Mouse (Mus musculus) v-Abl transformed pro-B cells (cell line): ENCODE data around the gene 6430628N08Rik.

Source experiments
- in situ Hi-C, 2 experiments: fragments of 400-800 bp; cut with MboI; formaldehyde crosslinking; loops; one replicate each; pipeline ENCODE4 v1.15.1; 2025; ENCODE audit not compliant: unreplicated experiment in 2 of 2

6430628N08Rik gene

GRCm38 (mm10) chr4:115890553-115890952 is at the start of gene 6430628N08Rik:
Gene 6430628N08Rik, plus strand, starts transcription at chr4:115890665.
- in situ Hi-C loops = no loop called here

- in situ Hi-C loops = loop anchor here in 1 of 2 experiments (25.0 kb wide), 1 partner anchor 1254 kb away; no protein-coding TSS in a partner anchor
Observed at GRCm38 (mm10) chr4:115840842-115841241, 49.6 kb upstream of the 6430628N08Rik start.

GRCm38 (mm10) chr4:115846656-115847055 is 43.8 kb upstream of the 6430628N08Rik start:
- in situ Hi-C loops = loop anchor here in 1 of 2 experiments (25.0 kb wide), 1 partner anchor 1259 kb away; no protein-coding TSS in a partner anchor

- in situ Hi-C loops = loop anchor here in 1 of 2 experiments (25.0 kb wide), 1 partner anchor 1260 kb away; no protein-coding TSS in a partner anchor
Observed at GRCm38 (mm10) chr4:115847377-115847776, 43.1 kb upstream of the 6430628N08Rik start.

GRCm38 (mm10) chr4:115848083-115848482 is 42.4 kb upstream of the 6430628N08Rik start:
- in situ Hi-C loops = loop anchor here in 1 of 2 experiments (25.0 kb wide), 1 partner anchor 1261 kb away; no protein-coding TSS in a partner anchor

GRCm38 (mm10) chr4:115848990-115849677 is 41.3 kb upstream of the 6430628N08Rik start:
- in situ Hi-C loops = loop anchor here in 1 of 2 experiments (25.0 kb wide), 1 partner anchor 1262 kb away; no protein-coding TSS in a partner anchor

GRCm38 (mm10) chr4:115850111-115850510 is 40.4 kb upstream of the 6430628N08Rik start:
- in situ Hi-C loops = no loop called here

- in situ Hi-C loops = no loop called here
Observed at GRCm38 (mm10) chr4:115850631-115851030, 39.8 kb upstream of the 6430628N08Rik start.

GRCm38 (mm10) chr4:115851569-115851968 is 38.9 kb upstream of the 6430628N08Rik start:
- in situ Hi-C loops = no loop called here

- in situ Hi-C loops = loop anchor here in 1 of 2 experiments (5.0 kb wide), 1 partner anchor 113 kb away; no protein-coding TSS in a partner anchor
Observed at GRCm38 (mm10) chr4:115855100-115855499, 35.4 kb upstream of the 6430628N08Rik start.

- in situ Hi-C loops = loop anchor here in 1 of 2 experiments (5.0 kb wide), 1 partner anchor 113 kb away; no protein-coding TSS in a partner anchor
Observed at GRCm38 (mm10) chr4:115855609-115856008, 34.9 kb upstream of the 6430628N08Rik start.

GRCm38 (mm10) chr4:115856282-115856681 is 34.2 kb upstream of the 6430628N08Rik start:
- in situ Hi-C loops = loop anchor here in 1 of 2 experiments (5.0 kb wide), 1 partner anchor 114 kb away; no protein-coding TSS in a partner anchor

- in situ Hi-C loops = loop anchor here in 1 of 2 experiments (5.0 kb wide), 1 partner anchor 115 kb away; no protein-coding TSS in a partner anchor
Observed at GRCm38 (mm10) chr4:115857293-115857883, 33.1 kb upstream of the 6430628N08Rik start.

GRCm38 (mm10) chr4:115863352-115863751 is 27.1 kb upstream of the 6430628N08Rik start:
- in situ Hi-C loops = loop anchor here in 1 of 2 experiments (5.0 kb wide), 1 partner anchor 121 kb away; no protein-coding TSS in a partner anchor

- in situ Hi-C loops = loop anchor here in 1 of 2 experiments (5.0 kb wide), 1 partner anchor 122 kb away; no protein-coding TSS in a partner anchor
Observed at GRCm38 (mm10) chr4:115863880-115864279, 26.6 kb upstream of the 6430628N08Rik start.

- in situ Hi-C loops = no loop called here
Observed at GRCm38 (mm10) chr4:115869512-115870210, 20.8 kb upstream of the 6430628N08Rik start.

- in situ Hi-C loops = no loop called here
Observed at GRCm38 (mm10) chr4:115873231-115873630, 17.2 kb upstream of the 6430628N08Rik start.

- in situ Hi-C loops = no loop called here
Observed at GRCm38 (mm10) chr4:115878216-115878678, 12.2 kb upstream of the 6430628N08Rik start.

- in situ Hi-C loops = no loop called here
Observed at GRCm38 (mm10) chr4:115878828-115879227, 11.6 kb upstream of the 6430628N08Rik start.

GRCm38 (mm10) chr4:115881183-115881582 is 9.3 kb upstream of the 6430628N08Rik start:
- in situ Hi-C loops = no loop called here
